Comparison of ENCODE assay signal across 33 mouse cellular contexts in genomic region chr10:62269278-62269677, GRCm38 (mm10). TPM values are rescaled to one million over a fixed set of nuclear protein-coding genes. Genes with fewer than 3 reads are reported as not detected.
DNase-seq lines count a peak whose midpoint lies in the region; ATAC-seq and TF ChIP-seq lines count a peak whose summit lies in the region.
"Had no signal": no experiment of that assay in that cellular context is flagged by ENCODE, and none has a peak within 500 bp of the region (broad histone marks: within the 10 kb centered on the region; RNA-seq: fewer than 3 reads in every experiment).

No protein-coding gene starts in this region.

- WGBS in heart, embryonic 11.5 days (ENCODE audit: insufficient replicate concordance), result 50% methylated on average over 16 of the region's 16 CpGs
- 71% methylated on average over 16 of the region's 16 CpGs for WGBS in heart, adult 2 months
- 56% methylated on average over 16 of the region's 16 CpGs for WGBS in liver, embryonic 13.5 days (ENCODE audit: insufficient replicate concordance)

- no peak for TF ChIP-seq EP300 in heart, adult 2 months (IDR thresholded peaks at IDR 0.05; ENCODE audit: insufficient read depth, low read depth, low read length)

- H3K4me3 ChIP-seq in heart, embryonic 11.5 days (ENCODE audit: low read depth, low read length), result no peak overlapping the region
- H3K4me3 ChIP-seq in heart, adult 2 months, result no peak overlapping the region
- no peak overlapping the region for H3K4me3 ChIP-seq in liver, embryonic 13.5 days (replicated peaks)
- H3K4me3 ChIP-seq: gastrocnemius, adult 2 months; hindbrain, embryonic 12.5 days; layer of hippocampus, adult 2 months; limb, embryonic 13.5 days; neural tube, embryonic 13.5 days; stomach, embryonic 15.5 days had no signal

- no peak overlapping the region for H3K27ac ChIP-seq in heart, embryonic 11.5 days (ENCODE audit: low read depth, low read length)
- H3K27ac ChIP-seq in heart, adult 2 months, result no peak overlapping the region
- no peak overlapping the region for H3K27ac ChIP-seq in liver, embryonic 13.5 days
- H3K27ac ChIP-seq: gastrocnemius, adult 2 months; hindbrain, embryonic 12.5 days; layer of hippocampus, adult 2 months; limb, embryonic 13.5 days; neural tube, embryonic 13.5 days; stomach, embryonic 15.5 days had no signal

- TF ChIP-seq POLR2A in heart, adult 2 months (IDR thresholded peaks at IDR 0.05; ENCODE audit: insufficient read depth, low read depth, low read length), result no peak

- no peak overlapping the region for H3K4me2 ChIP-seq in heart, embryonic 11.5 days
- H3K4me2 ChIP-seq in liver, embryonic 13.5 days, result no peak overlapping the region
- H3K4me2 ChIP-seq: hindbrain, embryonic 12.5 days; limb, embryonic 13.5 days; neural tube, embryonic 13.5 days; stomach, embryonic 15.5 days had no signal

- ATAC-seq in heart, embryonic 11.5 days (replicated peaks; ENCODE audit: insufficient number of reproducible peaks, low FRiP score, low TSS enrichment), result peak; percentile 65
- 0 out of 2 replicates have a peak, but pooled peaks have one; percentile 34 for ATAC-seq in liver, embryonic 13.5 days (ENCODE audit: low read depth)
- ATAC-seq: CD4-positive, CD25-positive, alpha-beta regulatory T cell, adult 4 months; forebrain, embryonic 14.5 days; intestine, postnatal 0 days had no signal

- H3K4me1 ChIP-seq in heart, embryonic 11.5 days (ENCODE audit: control insufficient read depth, insufficient read depth, low read length), result peaks cover 4% of the 10 kb centered on the region; the same call in 1 of the 2 replicates
- H3K4me1 ChIP-seq in heart, adult 2 months (ENCODE audit: control insufficient read depth, insufficient read depth, low read length), result no peaks in the 10 kb centered on the region
- H3K4me1 ChIP-seq in liver, embryonic 13.5 days (replicated peaks), result peaks cover 14% of the 10 kb centered on the region
- H3K4me1 ChIP-seq: hindbrain, embryonic 12.5 days; neural tube, embryonic 13.5 days; stomach, embryonic 15.5 days had no signal

- no peaks in the 10 kb centered on the region for H3K9me3 ChIP-seq in heart, embryonic 11.5 days (replicated peaks; ENCODE audit: control insufficient read depth, low read length)
- H3K9me3 ChIP-seq in liver, embryonic 13.5 days (replicated peaks), result no peaks in the 10 kb centered on the region
- H3K9me3 ChIP-seq: G1E; hindbrain, embryonic 12.5 days; limb, embryonic 13.5 days; neural tube, embryonic 13.5 days; stomach, embryonic 15.5 days had no signal

- H3K9ac ChIP-seq in heart, embryonic 11.5 days (ENCODE audit: low read depth, low read length), result no peak overlapping the region
- no peak overlapping the region for H3K9ac ChIP-seq in heart, adult 2 months (ENCODE audit: low read depth, low read length)
- no peak overlapping the region for H3K9ac ChIP-seq in liver, embryonic 13.5 days
- H3K9ac ChIP-seq: hindbrain, embryonic 12.5 days; limb, embryonic 13.5 days; neural tube, embryonic 13.5 days; stomach, embryonic 15.5 days had no signal

- peaks cover 24% of the 10 kb centered on the region for H3K36me3 ChIP-seq in heart, embryonic 11.5 days (ENCODE audit: control insufficient read depth, insufficient read depth, low read length)
- H3K36me3 ChIP-seq in heart, adult 2 months (ENCODE audit: control insufficient read depth, insufficient read depth, low read length), result no peaks in the 10 kb centered on the region
- peaks cover 63% of the 10 kb centered on the region for H3K36me3 ChIP-seq in liver, embryonic 13.5 days

- H3K27me3 ChIP-seq in heart, embryonic 11.5 days (ENCODE audit: control insufficient read depth, insufficient read depth, low read length), result no peaks in the 10 kb centered on the region
- H3K27me3 ChIP-seq in heart, adult 2 months (ENCODE audit: control insufficient read depth, insufficient read depth, low read length), result no peaks in the 10 kb centered on the region
- no peaks in the 10 kb centered on the region for H3K27me3 ChIP-seq in liver, embryonic 13.5 days
- H3K27me3 ChIP-seq: hindbrain, embryonic 12.5 days; limb, embryonic 13.5 days; neural tube, embryonic 13.5 days; stomach, embryonic 15.5 days had no signal

- TF ChIP-seq CTCF in heart, adult 2 months (IDR thresholded peaks at IDR 0.05), result no peak

- no peaks in the 10 kb centered on the region for H3K79me2 ChIP-seq in heart, adult 2 months (replicated peaks; ENCODE audit: control insufficient read depth, insufficient read depth, low read length)

- DNase-seq in heart, adult 2 months, result no peak
- peak; percentile 23 for DNase-seq in lung, postnatal 10 days
- no peak for DNase-seq in lung, postnatal 36 days
- peak; percentile 38 for DNase-seq in liver, embryonic 13.5 days
- DNase-seq in spleen, postnatal 36 days (ENCODE audit: low spot score in 2 of 2), result no peak
- no peak for DNase-seq in yolk sac, embryonic 10.5 days (ENCODE audit: low spot score)
- DNase-seq: adrenal gland, adult 8-10 months; cerebellum, adult 2 months; cerebellum, postnatal 25 days; gastrocnemius, adult 2 months; kidney, postnatal 25 days; layer of hippocampus, postnatal 36 days; lung, adult 2 months; midbrain, embryonic 14.5 days; thymus, adult 18-20 months; thymus, postnatal 36 days had no signal

- intact Hi-C loops in heart, adult 2 months (cut with DNase I), result no loop called here

RNA-seq across cellular contexts. Expression of gene Tacr2, which starts 17.0 kb away (rescaled TPM):
- polyA plus RNA-seq in heart, embryonic 11.5 days (2014; fragmentation: Nextera tagmentation; extraction: Ambion mirVana), result not detected in 2 replicates
- total RNA-seq in heart, adult 2 months (2021), result not detected
- polyA plus RNA-seq in heart, adult 2 months (2012; rRNA removed), result not detected in 2 replicates
- not detected in 2 replicates for polyA plus RNA-seq in liver, embryonic 13.5 days (2015; fragmentation: Nextera tagmentation; extraction: Ambion mirVana)
- total RNA-seq: gastrocnemius, adult 2 months; gastrocnemius, postnatal 4 days; heart, postnatal 25 days; layer of hippocampus, adult 2 months; layer of hippocampus, postnatal 36 days; megakaryocyte, adult 5-6 weeks had no signal
- polyA plus RNA-seq: CD4-positive, CD25-positive, alpha-beta regulatory T cell, adult 4 months; embryonic facial prominence, embryonic 14.5 days; forebrain, embryonic 14.5 days; G1E; heart, embryonic 14.5 days; hindbrain, embryonic 12.5 days; kidney, embryonic 14.5 days; limb, embryonic 13.5 days; midbrain, embryonic 14.5 days; spleen, adult 2 months had no signal

RNA-seq across cellular contexts. Expression of gene Tspan15, which starts 38.2 kb away (rescaled TPM):
- 2.8 and 5.0 TPM in 2 replicates for polyA plus RNA-seq in heart, embryonic 11.5 days (2014; fragmentation: Nextera tagmentation; extraction: Ambion mirVana)
- total RNA-seq in heart, adult 2 months (2021), result 1 to 10 TPM; 6.1 to 8.1 TPM
- 17.7 and 19.1 TPM in 2 replicates for polyA plus RNA-seq in heart, adult 2 months (2012; rRNA removed)
- 8.8 and 9.3 TPM in 2 replicates for polyA plus RNA-seq in liver, embryonic 13.5 days (2015; fragmentation: Nextera tagmentation; extraction: Ambion mirVana)

Comparison
In these comparisons a context has a peak if more than half of its experiments do, and no peak if none do; other contexts are left out.
1. DNase-seq: peak in lung, postnatal 10 days (single experiment) and liver, embryonic 13.5 days (single experiment); none in heart, adult 2 months (0 of 2), lung, postnatal 36 days (single experiment), spleen, postnatal 36 days (0 of 2) and yolk sac, embryonic 10.5 days (single experiment).